Mouse (Mus musculus): ENCODE results near the gene Nfil3.

The Nfil3 gene

GRCm38 (mm10) chr13:52980951-52981421 lies at the start of gene Nfil3:
Gene Nfil3 (minus strand): TSS chr13:52981073.
- CTCF ChIA-PET = interaction anchor here in 3 of 4 experiments (0.5 to 2.8 kb wide), 6 partner anchors 55 to 322 kb away, joined by 3 to 30 read pairs (median 6); no protein-coding TSS in a partner anchor
- POLR2A ChIA-PET = interaction anchor here (0.6 to 2.6 kb wide), 10 partner anchors 12 to 318 kb away, joined by 3 to 8 read pairs (median 3); no protein-coding TSS in a partner anchor

GRCm38 (mm10) chr13:53024285-53024684 lies 43.4 kb upstream of the Nfil3 start:
- ChIA-PET POLR2A (interaction anchor here (0.6 to 1.2 kb wide), 6 partner anchors 28 to 1152 kb away, joined by 3 to 5 read pairs (median 4); no protein-coding TSS in a partner anchor), CTCF (interaction anchor here in 3 of 4 experiments (0.5 to 1.1 kb wide), 7 partner anchors 17 to 1048 kb away, joined by 3 to 9 read pairs (median 3); no protein-coding TSS in a partner anchor)

GRCm38 (mm10) chr13:53020282-53020681 lies 39.4 kb upstream of the Nfil3 start:
- POLR2A ChIA-PET = interaction anchor here in 1 of 4 experiments (1.6 kb wide), 1 partner anchor 14 kb away, joined by 3 read pairs; no protein-coding TSS in a partner anchor

GRCm38 (mm10) chr13:53019532-53019931 lies 38.7 kb upstream of the Nfil3 start:
- ChIA-PET POLR2A (interaction anchor here in 1 of 4 experiments (0.7 kb wide), 1 partner anchor 76 kb away, joined by 3 read pairs; no protein-coding TSS in a partner anchor), CTCF (interaction anchor here (0.5 to 2.3 kb wide), 29 partner anchors 8 to 1187 kb away, joined by 3 to 8 read pairs (median 4); no protein-coding TSS in a partner anchor)

More at GRCm38 (mm10) chr13:53020282-53020681, 39.4 kb upstream of the Nfil3 start:
- CTCF ChIA-PET = interaction anchor here in 2 of 4 experiments (1.0 to 2.3 kb wide), 7 partner anchors 11 to 406 kb away, joined by 3 to 8 read pairs (median 4); no protein-coding TSS in a partner anchor

GRCm38 (mm10) chr13:53018976-53019375 lies 38.1 kb upstream of the Nfil3 start:
- POLR2A ChIA-PET = interaction anchor here in 1 of 4 experiments (0.7 kb wide), 1 partner anchor 76 kb away, joined by 3 read pairs; no protein-coding TSS in a partner anchor
- CTCF ChIA-PET = interaction anchor here (0.5 to 2.3 kb wide), 24 partner anchors 8 to 1187 kb away, joined by 3 to 8 read pairs (median 4); no protein-coding TSS in a partner anchor

- ChIA-PET CTCF (interaction anchor here in 3 of 4 experiments (0.5 to 2.9 kb wide), 6 partner anchors 31 to 409 kb away, joined by 3 to 12 read pairs (median 4); no protein-coding TSS in a partner anchor), POLR2A (interaction anchor here in 1 of 4 experiments (0.9 kb wide), 1 partner anchor 9 kb away, joined by 5 read pairs; no protein-coding TSS in a partner anchor)
These were observed 37.1 kb upstream of the Nfil3 start for GRCm38 (mm10) chr13:53017983-53018382.

- POLR2A ChIA-PET = interaction anchor here in 2 of 4 experiments (0.6 to 0.7 kb wide), 2 partner anchors 30 to 79 kb away, joined by 3 to 7 read pairs; no protein-coding TSS in a partner anchor
These were observed 36.2 kb upstream of the Nfil3 start for GRCm38 (mm10) chr13:53017117-53017516.

GRCm38 (mm10) chr13:53011426-53011825 lies 30.6 kb upstream of the Nfil3 start:
- ChIA-PET CTCF (interaction anchor here in 1 of 4 experiments (0.9 kb wide), 1 partner anchor 8 kb away, joined by 4 read pairs; no protein-coding TSS in a partner anchor), POLR2A (interaction anchor here in 1 of 4 experiments (0.5 to 1.3 kb wide), 2 partner anchors 12 to 143 kb away, joined by 3 to 6 read pairs; no protein-coding TSS in a partner anchor)

More at GRCm38 (mm10) chr13:53017117-53017516, 36.2 kb upstream of the Nfil3 start:
- CTCF ChIA-PET = interaction anchor here (0.6 to 2.9 kb wide), 24 partner anchors 14 to 1772 kb away, joined by 3 to 12 read pairs (median 4); no protein-coding TSS in a partner anchor

GRCm38 (mm10) chr13:53008489-53009184 lies 27.8 kb upstream of the Nfil3 start:
- POLR2A ChIA-PET = no interaction called here
- CTCF ChIA-PET = interaction anchor here in 3 of 4 experiments (0.5 to 1.6 kb wide), 3 partner anchors 11 to 418 kb away, joined by 4 to 5 read pairs (median 5); no protein-coding TSS in a partner anchor

- ChIA-PET CTCF (interaction anchor here in 1 of 4 experiments (0.6 kb wide), 1 partner anchor 17 kb away, joined by 3 read pairs; no protein-coding TSS in a partner anchor), POLR2A (no interaction called here)
These were observed 26.9 kb upstream of the Nfil3 start for GRCm38 (mm10) chr13:53007781-53008180.

GRCm38 (mm10) chr13:53003286-53003685 lies 22.4 kb upstream of the Nfil3 start:
- ChIA-PET POLR2A (no interaction called here), CTCF (no interaction called here)

- ChIA-PET POLR2A (no interaction called here), CTCF (interaction anchor here in 1 of 4 experiments (1.2 kb wide), 1 partner anchor 425 kb away, joined by 3 read pairs; no protein-coding TSS in a partner anchor)
These were observed 20.6 kb upstream of the Nfil3 start for GRCm38 (mm10) chr13:53001511-53001935.

GRCm38 (mm10) chr13:53000481-53000880 lies 19.6 kb upstream of the Nfil3 start:
- ChIA-PET POLR2A (interaction anchor here in 2 of 4 experiments (0.7 kb wide), 2 partner anchors 9 to 93 kb away, joined by 3 read pairs; no protein-coding TSS in a partner anchor), CTCF (interaction anchor here in 2 of 4 experiments (0.6 to 1.2 kb wide), 2 partner anchors 167 to 426 kb away, joined by 3 read pairs; no protein-coding TSS in a partner anchor)

- POLR2A ChIA-PET = interaction anchor here in 1 of 4 experiments (0.7 kb wide), 2 partner anchors 325 to 370 kb away, joined by 3 read pairs; no protein-coding TSS in a partner anchor
- CTCF ChIA-PET = interaction anchor here in 3 of 4 experiments (0.7 to 1.5 kb wide), 4 partner anchors 16 to 637 kb away, joined by 3 read pairs; no protein-coding TSS in a partner anchor
These were observed 17.7 kb upstream of the Nfil3 start for GRCm38 (mm10) chr13:52998541-52998940.

- POLR2A ChIA-PET = no interaction called here
- CTCF ChIA-PET = interaction anchor here in 2 of 4 experiments (0.7 to 1.1 kb wide), 2 partner anchors 22 to 638 kb away, joined by 3 read pairs; no protein-coding TSS in a partner anchor
These were observed 16.9 kb upstream of the Nfil3 start for GRCm38 (mm10) chr13:52997806-52998205.

- POLR2A ChIA-PET = interaction anchor here in 2 of 4 experiments (0.6 to 0.7 kb wide), 2 partner anchors 13 to 28 kb away, joined by 4 to 6 read pairs; no protein-coding TSS in a partner anchor
- CTCF ChIA-PET = interaction anchor here in 3 of 4 experiments (0.5 to 2.0 kb wide), 6 partner anchors 13 to 451 kb away, joined by 3 to 6 read pairs (median 4); no protein-coding TSS in a partner anchor
These were observed 15.3 kb upstream of the Nfil3 start for GRCm38 (mm10) chr13:52996201-52996600.

- CTCF ChIA-PET = interaction anchor here in 2 of 4 experiments (1.0 to 2.0 kb wide), 4 partner anchors 12 to 399 kb away, joined by 3 to 7 read pairs (median 5); no protein-coding TSS in a partner anchor
- POLR2A ChIA-PET = no interaction called here
These were observed 13.5 kb upstream of the Nfil3 start for GRCm38 (mm10) chr13:52994197-52994881.

Measured in embryonic stem cell, embryonic (primary cell).